ENCODE assay signal across 25 mouse cellular contexts in the genomic region with DNA sequence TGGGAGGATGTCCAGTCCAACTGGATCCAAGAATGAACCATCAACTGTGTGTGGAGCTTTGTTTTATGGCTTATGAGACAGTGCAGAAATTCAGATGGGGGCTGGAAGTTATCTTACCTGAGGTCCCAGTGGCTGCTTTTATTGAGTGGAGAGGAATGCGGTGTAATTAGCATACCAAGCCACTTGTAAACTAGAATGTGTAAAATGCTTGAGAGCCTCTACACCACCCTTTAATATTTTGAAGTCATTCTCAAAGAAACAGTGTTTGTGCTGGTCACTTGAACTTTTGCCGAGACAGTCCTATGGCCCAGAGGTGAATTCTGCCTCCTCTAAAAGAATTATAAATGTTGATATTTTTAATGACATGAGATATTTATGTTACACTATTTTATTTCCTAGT.
"Had no signal": no experiment of that assay in that cellular context is flagged by ENCODE, and none has a peak within 500 bp of the region (broad histone marks: within the 10 kb centered on the region; RNA-seq: fewer than 3 reads in every experiment).

No protein-coding gene starts in this region.

- H3K4me3 ChIP-seq: gastrocnemius, adult 2 months; heart, adult 2 months; heart, embryonic 12.5 days; hindbrain, embryonic 10.5 days; hindbrain, embryonic 12.5 days; intestine, embryonic 15.5 days; layer of hippocampus, adult 2 months; left cerebral cortex, adult 2 months; limb, embryonic 10.5 days; limb, embryonic 12.5 days had no signal

- H3K36me3 ChIP-seq: heart, embryonic 12.5 days; hindbrain, embryonic 10.5 days; hindbrain, embryonic 12.5 days; intestine, embryonic 15.5 days; limb, embryonic 10.5 days; limb, embryonic 12.5 days had no signal

- H3K9ac ChIP-seq: heart, embryonic 12.5 days; hindbrain, embryonic 12.5 days; hindbrain, embryonic 14.5 days; intestine, embryonic 15.5 days; limb, embryonic 12.5 days had no signal

- ATAC-seq: hindbrain, embryonic 16.5 days; inflammation-experienced regulatory T-cells, adult 6 months; intestine, embryonic 15.5 days; intestine, postnatal 0 days had no signal

- H3K4me1 ChIP-seq: heart, embryonic 12.5 days; hindbrain, embryonic 10.5 days; hindbrain, embryonic 12.5 days; intestine, embryonic 15.5 days; limb, embryonic 10.5 days had no signal

- H3K9me3 ChIP-seq: heart, embryonic 12.5 days; hindbrain, embryonic 10.5 days; hindbrain, embryonic 12.5 days; intestine, embryonic 15.5 days; limb, embryonic 10.5 days; limb, embryonic 12.5 days had no signal

- H3K27me3 ChIP-seq: hindbrain, embryonic 12.5 days; intestine, embryonic 15.5 days; limb, embryonic 12.5 days had no signal

- H3K4me2 ChIP-seq: heart, embryonic 12.5 days; hindbrain, embryonic 12.5 days; hindbrain, embryonic 14.5 days; intestine, embryonic 15.5 days; limb, embryonic 12.5 days; liver, embryonic 11.5 days had no signal

- H3K27ac ChIP-seq: gastrocnemius, adult 2 months; heart, adult 2 months; hindbrain, embryonic 10.5 days; hindbrain, embryonic 12.5 days; hindbrain, embryonic 14.5 days; intestine, embryonic 15.5 days; layer of hippocampus, adult 2 months; left cerebral cortex, adult 2 months; limb, embryonic 10.5 days; limb, embryonic 12.5 days had no signal

- DNase-seq: gastrocnemius, adult 2 months; gastrocnemius, postnatal 10 days; gastrocnemius, postnatal 25 days; heart, adult 2 months; heart, postnatal 10 days; heart, postnatal 4 days; kidney, adult 18-20 months; kidney, adult 8-10 months; kidney, postnatal 10 days; kidney, postnatal 25 days; kidney, postnatal 4 days; liver had no signal
